Comparison of ENCODE assay signal across 23 mouse cellular contexts in the genomic region with DNA sequence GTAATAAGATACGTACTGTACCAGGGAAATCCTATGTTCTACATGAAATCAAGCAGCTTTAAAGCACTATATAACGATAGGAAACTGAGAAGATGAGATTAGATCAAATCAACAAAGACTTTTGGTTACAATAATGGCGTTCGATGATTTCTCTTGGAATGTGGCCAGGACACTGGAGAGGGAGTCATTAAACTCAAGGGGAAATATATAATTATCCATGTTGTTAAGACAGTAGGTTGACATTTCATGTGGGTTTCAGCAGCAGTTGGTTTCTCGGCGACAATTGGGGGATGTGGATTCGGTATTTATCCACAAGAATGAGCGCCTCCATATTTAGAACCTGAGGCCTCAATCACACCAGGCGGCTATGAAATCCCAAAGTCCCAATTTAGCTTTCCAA.
A peak's percentile ranks its signal among the peaks of the same experiment; 100 is the strongest.
DNase-seq lines count a peak whose midpoint lies in the region; ATAC-seq and TF ChIP-seq lines count a peak whose summit lies in the region.
"Had no signal": no experiment of that assay in that cellular context is flagged by ENCODE, and none has a peak within 500 bp of the region (broad histone marks: within the 10 kb centered on the region; RNA-seq: fewer than 3 reads in every experiment).

No protein-coding gene starts in this region.

- no peak overlapping the region for H3K27ac ChIP-seq in embryonic facial prominence, embryonic 13.5 days
- H3K27ac ChIP-seq in embryonic facial prominence, embryonic 10.5 days (replicated peaks) = no peak overlapping the region
- H3K27ac ChIP-seq in forebrain, embryonic 15.5 days (replicated peaks) = no peak overlapping the region
- no peak overlapping the region for H3K27ac ChIP-seq in forebrain, embryonic 12.5 days
- no peak overlapping the region for H3K27ac ChIP-seq in cerebellum, adult 2 months (ENCODE audit: insufficient read depth, low read length)
- H3K27ac ChIP-seq: gastrocnemius, adult 2 months; hindbrain, embryonic 12.5 days; hindbrain, embryonic 15.5 days had no signal

- no peak overlapping the region for H3K4me3 ChIP-seq in embryonic facial prominence, embryonic 13.5 days
- no peak overlapping the region for H3K4me3 ChIP-seq in embryonic facial prominence, embryonic 10.5 days
- H3K4me3 ChIP-seq in forebrain, embryonic 15.5 days = no peak overlapping the region
- H3K4me3 ChIP-seq in forebrain, embryonic 12.5 days (replicated peaks) = no peak overlapping the region
- H3K4me3 ChIP-seq in cerebellum, adult 2 months (replicated peaks; ENCODE audit: insufficient read depth, low read depth, low read length) = no peak overlapping the region
- H3K4me3 ChIP-seq: erythroblast, embryonic 14.5 days; gastrocnemius, adult 2 months; hindbrain, embryonic 12.5 days; hindbrain, embryonic 15.5 days had no signal

- H3K36me3 ChIP-seq in embryonic facial prominence, embryonic 13.5 days = no peaks in the 10 kb centered on the region
- H3K36me3 ChIP-seq in embryonic facial prominence, embryonic 10.5 days (replicated peaks) = no peaks in the 10 kb centered on the region
- H3K36me3 ChIP-seq in forebrain, embryonic 15.5 days = no peaks in the 10 kb centered on the region
- H3K36me3 ChIP-seq in forebrain, embryonic 12.5 days (replicated peaks) = no peaks in the 10 kb centered on the region
- H3K36me3 ChIP-seq: hindbrain, embryonic 12.5 days; hindbrain, embryonic 15.5 days had no signal

- H3K27me3 ChIP-seq in embryonic facial prominence, embryonic 13.5 days = no peaks in the 10 kb centered on the region
- H3K27me3 ChIP-seq in embryonic facial prominence, embryonic 10.5 days (replicated peaks; ENCODE audit: low read depth, poor library complexity, severe bottlenecking) = no peaks in the 10 kb centered on the region
- no peaks in the 10 kb centered on the region for H3K27me3 ChIP-seq in forebrain, embryonic 15.5 days
- H3K27me3 ChIP-seq in forebrain, embryonic 12.5 days = peaks cover 7% of the 10 kb centered on the region; the same call in 1 of the 2 replicates
- H3K27me3 ChIP-seq in cerebellum, adult 2 months (ENCODE audit: control insufficient read depth, insufficient read depth, low read length) = no peaks in the 10 kb centered on the region
- H3K27me3 ChIP-seq: hindbrain, embryonic 12.5 days; hindbrain, embryonic 15.5 days had no signal

- ATAC-seq in embryonic facial prominence, embryonic 13.5 days (ENCODE audit: insufficient number of reproducible peaks, insufficient read depth, low FRiP score, low TSS enrichment, low read depth) = no peak
- 0 out of 2 replicates have a peak, but pooled peaks have one; percentile 46 for ATAC-seq in forebrain, embryonic 15.5 days (replicated peaks)
- no peak for ATAC-seq in forebrain, embryonic 12.5 days (ENCODE audit: low FRiP score)
- ATAC-seq: activated CD4-positive, CD25-positive, alpha-beta regulatory T cell, adult 4 months; intestine, postnatal 0 days had no signal

- TF ChIP-seq CTCF in cerebellum, adult 2 months (IDR thresholded peaks at IDR 0.05; ENCODE audit: borderline replicate concordance, insufficient read depth, low read depth, low read length) = no peak

- peaks cover 11% of the 10 kb centered on the region for H3K4me1 ChIP-seq in embryonic facial prominence, embryonic 13.5 days
- H3K4me1 ChIP-seq in embryonic facial prominence, embryonic 10.5 days = peaks cover 14% of the 10 kb centered on the region
- H3K4me1 ChIP-seq in forebrain, embryonic 15.5 days = no peaks in the 10 kb centered on the region
- H3K4me1 ChIP-seq in forebrain, embryonic 12.5 days = peaks cover 1% of the 10 kb centered on the region; the same call in 1 of the 2 replicates
- no peaks in the 10 kb centered on the region for H3K4me1 ChIP-seq in cerebellum, adult 2 months (ENCODE audit: control insufficient read depth, insufficient read depth, low read length)
- H3K4me1 ChIP-seq: hindbrain, embryonic 15.5 days had no signal

- H3K4me2 ChIP-seq in embryonic facial prominence, embryonic 13.5 days = 0 out of 2 replicates have a peak overlapping the region, but pooled peaks have one; percentile 2
- no peak overlapping the region for H3K4me2 ChIP-seq in forebrain, embryonic 15.5 days (replicated peaks)
- H3K4me2 ChIP-seq in forebrain, embryonic 12.5 days = no peak overlapping the region
- H3K4me2 ChIP-seq: heart, embryonic 11.5 days; hindbrain, embryonic 12.5 days; hindbrain, embryonic 15.5 days had no signal

- H3K9me3 ChIP-seq in embryonic facial prominence, embryonic 13.5 days = no peaks in the 10 kb centered on the region
- H3K9me3 ChIP-seq in embryonic facial prominence, embryonic 10.5 days = no peaks in the 10 kb centered on the region
- no peaks in the 10 kb centered on the region for H3K9me3 ChIP-seq in forebrain, embryonic 15.5 days
- no peaks in the 10 kb centered on the region for H3K9me3 ChIP-seq in forebrain, embryonic 12.5 days
- H3K9me3 ChIP-seq: hindbrain, embryonic 12.5 days; hindbrain, embryonic 15.5 days had no signal

- no peak for DNase-seq in embryonic facial prominence, embryonic 10.5 days (ENCODE audit: low spot score)
- peak; percentile 27 for DNase-seq in brain, adult 2 months (ENCODE audit: low read depth, low spot score)
- DNase-seq in cerebellum, adult 2 months = no peak
- DNase-seq: adrenal gland, adult 8-10 months; adrenal gland, postnatal 25 days; cerebellum, adult 11 months; cerebellum, adult 8-10 months; cerebellum, postnatal 10 days; cerebellum, postnatal 36 days; embryo, embryonic 11 days; gastrocnemius, adult 2 months; gastrocnemius, postnatal 14 days; heart, adult 11 months; kidney, adult 2 months had no signal

- no peak for TF ChIP-seq POLR2A in cerebellum, adult 2 months (IDR thresholded peaks at IDR 0.05; ENCODE audit: borderline replicate concordance, insufficient read depth, low read length)

- no peak overlapping the region for H3K9ac ChIP-seq in embryonic facial prominence, embryonic 13.5 days
- no peak overlapping the region for H3K9ac ChIP-seq in forebrain, embryonic 15.5 days (replicated peaks)
- H3K9ac ChIP-seq in forebrain, embryonic 12.5 days = no peak overlapping the region
- H3K9ac ChIP-seq: hindbrain, embryonic 12.5 days; hindbrain, embryonic 15.5 days had no signal

- WGBS in embryonic facial prominence, embryonic 13.5 days = 51% methylated on average over 9 of the region's 9 CpGs
- WGBS in embryonic facial prominence, embryonic 10.5 days = 84% methylated on average over 9 of the region's 9 CpGs
- 45% methylated on average over 9 of the region's 9 CpGs for WGBS in forebrain, embryonic 15.5 days
- 64% methylated on average over 9 of the region's 9 CpGs for WGBS in forebrain, embryonic 12.5 days
- WGBS in cerebellum, adult 2 months = 48% methylated on average over 9 of the region's 9 CpGs
